Mouse (Mus musculus): ENCODE results near the gene Tex28. TPM values are rescaled to one million over a fixed set of nuclear protein-coding genes. Genes with fewer than 3 reads are reported as not detected.

The Tex28 gene
- not detected in 2 replicates for polyA plus RNA-seq (2012; rRNA removed)

GRCm38 (mm10) chrX:74167738-74168137, at the start of gene Tex28:
TSS of gene Tex28 (minus strand) at chrX:74167838.

GRCm38 (mm10) chrX:74176959-74177358, 9.3 kb upstream of the Tex28 start, which contains the start of gene Tktl1:
TSS of gene Tktl1 (plus strand) at chrX:74177259.

GRCm38 (mm10) chrX:74135263-74135662, 32.4 kb downstream of the Tex28 start, which contains the start of gene Mecp2:
TSS of gene Mecp2 (minus strand) at chrX:74135363.

GRCm38 (mm10) chrX:74127164-74127563, 40.5 kb downstream of the Tex28 start, which contains the start of gene Opn1mw:
TSS of gene Opn1mw (plus strand) at chrX:74127464.

Other genes starting within 250 kb of the Tex28 start
- 15.2 and 16.6 TPM in 2 replicates for gene Arhgap4, start 246.0 kb downstream of the Tex28 start, polyA plus RNA-seq (2012; rRNA removed)
- gene Naa10, start 245.9 kb downstream of the Tex28 start, polyA plus RNA-seq (2012; rRNA removed): 49.4 and 57.1 TPM in 2 replicates
- gene Renbp, start 237.0 kb downstream of the Tex28 start, polyA plus RNA-seq (2012; rRNA removed): 5.4 TPM in 2 replicates
- 59.4 and 73.4 TPM in 2 replicates for gene Hcfc1, start 201.5 kb downstream of the Tex28 start, polyA plus RNA-seq (2012; rRNA removed)
- gene Irak1, start 143.9 kb downstream of the Tex28 start, polyA plus RNA-seq (2012; rRNA removed): 168 and 173 TPM in 2 replicates
- not detected in 2 replicates for gene Opn1mw, start 40.4 kb downstream of the Tex28 start, polyA plus RNA-seq (2012; rRNA removed)
- gene Mecp2, start 32.5 kb downstream of the Tex28 start, polyA plus RNA-seq (2012; rRNA removed): 3.6 and 3.7 TPM in 2 replicates
- not detected in 2 replicates for gene Tktl1, start 9.4 kb upstream of the Tex28 start, polyA plus RNA-seq (2012; rRNA removed)
- gene Flna, start 82.0 kb upstream of the Tex28 start, polyA plus RNA-seq (2012; rRNA removed): 985 and 1,044 TPM in 2 replicates
- gene Emd, start 86.8 kb upstream of the Tex28 start, polyA plus RNA-seq (2012; rRNA removed): 48.3 and 63.7 TPM in 2 replicates
- gene Rpl10, start 103.0 kb upstream of the Tex28 start, polyA plus RNA-seq (2012; rRNA removed): 1,225 and 1,400 TPM in 2 replicates
- 121 and 127 TPM in 2 replicates for gene Taz, start 114.1 kb upstream of the Tex28 start, polyA plus RNA-seq (2012; rRNA removed)
- gene Dnase1l1, start 114.5 kb upstream of the Tex28 start, polyA plus RNA-seq (2012; rRNA removed): 18.3 and 18.9 TPM in 2 replicates
- 324 and 365 TPM in 2 replicates for gene Atp6ap1, start 129.3 kb upstream of the Tex28 start, polyA plus RNA-seq (2012; rRNA removed)
- 94.5 and 119 TPM in 2 replicates for gene Gdi1, start 137.2 kb upstream of the Tex28 start, polyA plus RNA-seq (2012; rRNA removed)
- 11.6 and 17.5 TPM in 2 replicates for gene Fam50a, start 145.2 kb upstream of the Tex28 start, polyA plus RNA-seq (2012; rRNA removed)
- gene Plxna3, start 161.2 kb upstream of the Tex28 start, polyA plus RNA-seq (2012; rRNA removed): 13.9 and 16.8 TPM in 2 replicates
- 35.5 and 37.4 TPM in 2 replicates for gene Lage3, start 185.8 kb upstream of the Tex28 start, polyA plus RNA-seq (2012; rRNA removed)
- 38.4 and 49.9 TPM in 2 replicates for gene Ubl4a, start 205.4 kb upstream of the Tex28 start, polyA plus RNA-seq (2012; rRNA removed)
- 19.5 and 23.5 TPM in 2 replicates for gene Slc10a3, start 205.5 kb upstream of the Tex28 start, polyA plus RNA-seq (2012; rRNA removed)
- 50.3 and 57.9 TPM in 2 replicates for gene Fam3a, start 225.4 kb upstream of the Tex28 start, polyA plus RNA-seq (2012; rRNA removed)
- 11.9 and 17.9 TPM in 2 replicates for gene Ikbkg, start 225.5 kb upstream of the Tex28 start, polyA plus RNA-seq (2012; rRNA removed)